ENCODE assay signal across 8 mouse cellular contexts in genomic region chr11:84513171-84514116, GRCm38 (mm10). TPM values are rescaled to one million over a fixed set of nuclear protein-coding genes. Genes with fewer than 3 reads are reported as not detected.
A peak's percentile ranks its signal among the peaks of the same experiment; 100 is the strongest.
DNase-seq lines count a peak whose midpoint lies in the region; ATAC-seq and TF ChIP-seq lines count a peak whose summit lies in the region.

TSS of gene Aatf (minus strand) at chr11:84513522.

- peaks cover 5% of the 10 kb centered on the region; the same call in 1 of the 2 replicates for H3K36me3 ChIP-seq in hindbrain, postnatal 0 days (ENCODE audit: insufficient read depth, low read length)

- peak; percentile 96 for ATAC-seq in common myeloid progenitor, adult 5-6 weeks (replicated peaks; ENCODE audit: low read depth, poor library complexity, severe bottlenecking)
- peak; percentile 99 for ATAC-seq in hindbrain, postnatal 0 days
- ATAC-seq in megakaryocyte, adult 5-6 weeks (ENCODE audit: poor library complexity, severe bottlenecking): peak; percentile 98

- intact Hi-C loops in gastrocnemius, adult 2 months (cut with DNase I): loop anchor here (10.0 kb wide), 2 partner anchors 301 to 569 kb away; partner anchors contain the start of genes Ddx52 and Mrm1
- intact Hi-C loops in left cerebral cortex, adult 2 months (cut with DNase I): loop anchor here (5.0 kb wide), 1 partner anchor 279 kb away; no protein-coding TSS in a partner anchor

- H3K9me3 ChIP-seq in hindbrain, postnatal 0 days (ENCODE audit: low read length): no peaks in the 10 kb centered on the region

- peak within 1 kb of the TSS; percentile 81 for H3K9ac ChIP-seq in hindbrain, postnatal 0 days (replicated peaks; ENCODE audit: low read length)

- H3K27me3 ChIP-seq in hindbrain, postnatal 0 days (ENCODE audit: insufficient read depth, low read length): peaks cover 15% of the 10 kb centered on the region

- peak within 1 kb of the TSS; percentile 94 for H3K4me3 ChIP-seq in gastrocnemius, adult 2 months
- peak within 1 kb of the TSS; percentile 82 for H3K4me3 ChIP-seq in hindbrain, postnatal 0 days (ENCODE audit: low read length)
- H3K4me3 ChIP-seq in left cerebral cortex, adult 2 months: peak within 1 kb of the TSS; percentile 84

- DNase-seq in ZHBTc4 (ENCODE audit: low read depth, low spot score): peak; percentile 99
- DNase-seq in gastrocnemius, adult 2 months: peak; percentile 98
- DNase-seq in hindbrain, postnatal 0 days (ENCODE audit: low spot score): peak; percentile 99
- peak; percentile 95 to 96 for DNase-seq in left cerebral cortex, adult 2 months (ENCODE audit: extremely low spot score in 1 of 2, low spot score in 2 of 2)
- peak; percentile 95 for DNase-seq in right cerebral cortex, adult 2 months (ENCODE audit: low spot score in 2 of 2)
- peak; percentile 95 for DNase-seq in urinary bladder, postnatal 14 days (ENCODE audit: low spot score)

- TF ChIP-seq CTCF in gastrocnemius, adult 2 months (IDR thresholded peaks at IDR 0.05): no peak
- TF ChIP-seq CTCF in hindbrain, postnatal 0 days (IDR thresholded peaks at IDR 0.05; ENCODE audit: low read depth): no peak
- TF ChIP-seq CTCF in left cerebral cortex, adult 2 months (IDR thresholded peaks at IDR 0.05): no peak

- peak within 1 kb of the TSS; percentile 90 for H3K4me2 ChIP-seq in hindbrain, postnatal 0 days (ENCODE audit: low read depth, low read length)

- peaks cover 11% of the 10 kb centered on the region for H3K4me1 ChIP-seq in hindbrain, postnatal 0 days (ENCODE audit: insufficient read depth, low read length)

- peak within 1 kb of the TSS; percentile 91 for H3K27ac ChIP-seq in gastrocnemius, adult 2 months
- peak within 1 kb of the TSS; percentile 81 for H3K27ac ChIP-seq in hindbrain, postnatal 0 days
- peak within 1 kb of the TSS; percentile 69 for H3K27ac ChIP-seq in left cerebral cortex, adult 2 months

- under 1% methylated on average over 80 of the region's 80 CpGs for WGBS in hindbrain, postnatal 0 days

RNA-seq across cellular contexts. Expression of gene Aatf, which starts in this region (rescaled TPM):
- total RNA-seq in common myeloid progenitor, adult 5-6 weeks (2017): 121 and 128 TPM in 2 replicates
- 10 to 100 TPM; 13.1 to 13.2 TPM for total RNA-seq in gastrocnemius, adult 2 months (2021)
- 17.2 and 36.0 TPM in 2 replicates for total RNA-seq in hindbrain, postnatal 0 days (2014; rRNA removed)
- 42.7 and 44.4 TPM in 2 replicates for polyA plus RNA-seq in hindbrain, postnatal 0 days (2015; fragmentation: Nextera tagmentation; extraction: Ambion mirVana)
- 10 to 100 TPM; 21.4 to 23.2 TPM for total RNA-seq in left cerebral cortex, adult 2 months (2021)
- 24.1 and 33.3 TPM in 2 replicates for total RNA-seq in megakaryocyte, adult 5-6 weeks (2015)
- total RNA-seq in megakaryocyte, adult 5-6 weeks (2017): 38.2 and 48.5 TPM in 2 replicates

Comparison
In these comparisons a context has a peak if more than half of its experiments do, and no peak if none do; other contexts are left out.
1. Peak in every context shown above with its lines: DNase-seq, ATAC-seq, H3K4me3 ChIP-seq and H3K27ac ChIP-seq.